Mouse (Mus musculus) bone marrow, adult 2 months (tissue): ENCODE data around the gene Ppm1j. TPM values are rescaled to one million over a fixed set of nuclear protein-coding genes. Genes with fewer than 3 reads are reported as not detected.

ENCODE experiments used
- H3K27ac ChIP-seq: fragments of 200-500 bp; 2 replicates; pipeline ENCODE4 v1.5.1; 2012; ENCODE audit warnings: low read depth, mild to moderate bottlenecking, control low read depth, inconsistent platforms, low read length; ENCODE audit not compliant: control insufficient read depth, poor library complexity, insufficient read depth
- H3K4me1 ChIP-seq: fragments of 200-500 bp; 2 replicates; pipeline ENCODE4 v1.6.1; 2011; ENCODE audit warnings: low read length; ENCODE audit not compliant: control insufficient read depth, insufficient read depth
- H3K4me3 ChIP-seq: fragments of 200-500 bp; replicated peaks from 2 replicates; pipeline ENCODE3; 2011; ENCODE audit warnings: mild to moderate bottlenecking, low read depth, low read length, control low read depth; ENCODE audit not compliant: control insufficient read depth
- CTCF ChIP-seq: fragments of 200-500 bp; IDR thresholded peaks from 2 replicates; pipeline ENCODE4 v1.5.1; 2011; ENCODE audit warnings: low read length, control low read depth; ENCODE audit not compliant: control insufficient read depth, insufficient read depth
- POLR2A ChIP-seq: fragments of 200-500 bp; IDR thresholded peaks from 2 replicates; pipeline ENCODE4 v1.6.1; 2011; ENCODE audit warnings: low read depth, mild to moderate bottlenecking, control low read depth, low read length, borderline replicate concordance; ENCODE audit not compliant: control insufficient read depth
- WGBS: fragments of 180-500 bp; shearing (Covaris S2); methylation state at CpG from one replicate; pipeline ENCODE4 v1.1.7; 2018; 5-methylcytosine and 5-hydroxymethylcytosine counted together
- polyA plus RNA-seq: library from polyadenylated mRNA; stranded (reverse); fragments of >200 nt; gene quantifications from 2 replicates; pipeline ENCODE4 v1.2.4, GENCODE M21; 2011; ENCODE audit warnings: low replicate concordance; ENCODE audit not compliant: missing spikeins, insufficient read depth, insufficient read length

The Ppm1j gene
- polyA plus RNA-seq, 1 experiment = 2.0 TPM

GRCm38 (mm10) chr3:104765021-104765420, 15.8 kb upstream of the Ppm1j start:
- no peaks in the 10 kb centered on the region; the same call in none of the 2 replicates for H3K4me1 ChIP-seq
- TF ChIP-seq CTCF (peak; percentile 38; the same call in 1 of the 2 replicates), POLR2A (no peak)
- no peak overlapping the region for H3K4me3 ChIP-seq
- no peak overlapping the region for H3K27ac ChIP-seq
- 22% methylated on average over 4 of the region's 4 CpGs for WGBS

- 52% methylated on average over 2 of the region's 2 CpGs for WGBS
- H3K4me3 ChIP-seq = no peak overlapping the region
- TF ChIP-seq POLR2A = no peak
These were observed 13.7 kb upstream of the Ppm1j start for GRCm38 (mm10) chr3:104767141-104767540.

GRCm38 (mm10) chr3:104767716-104768115, 13.1 kb upstream of the Ppm1j start:
- no peak for TF ChIP-seq CTCF
- TF ChIP-seq POLR2A = no peak
- WGBS = 55% methylated on average over 4 of the region's 4 CpGs
- no peak overlapping the region for H3K27ac ChIP-seq
- H3K4me3 ChIP-seq = no peak overlapping the region
- H3K4me1 ChIP-seq = no peaks in the 10 kb centered on the region; the same call in none of the 2 replicates

More at GRCm38 (mm10) chr3:104767141-104767540, 13.7 kb upstream of the Ppm1j start:
- Histone ChIP-seq H3K4me1 (no peaks in the 10 kb centered on the region; the same call in none of the 2 replicates), H3K27ac (no peak overlapping the region)

- 64% methylated on average over 3 of the region's 3 CpGs for WGBS
- no peaks in the 10 kb centered on the region; the same call in none of the 2 replicates for H3K4me1 ChIP-seq
- H3K27ac ChIP-seq = no peak overlapping the region
- TF ChIP-seq CTCF (no peak), POLR2A (no peak)
- no peak overlapping the region for H3K4me3 ChIP-seq
These were observed 11.7 kb upstream of the Ppm1j start for GRCm38 (mm10) chr3:104769135-104769534.

GRCm38 (mm10) chr3:104770035-104770434, 10.8 kb upstream of the Ppm1j start:
- H3K4me3 ChIP-seq = no peak overlapping the region
- TF ChIP-seq CTCF (peak; percentile 68), POLR2A (no peak)
- WGBS = 64% methylated on average over 10 of the region's 10 CpGs
- H3K4me1 ChIP-seq = no peaks in the 10 kb centered on the region; the same call in none of the 2 replicates
- H3K27ac ChIP-seq = no peak overlapping the region

- 88% methylated on average over 3 of the region's 3 CpGs for WGBS
These were observed 9.9 kb upstream of the Ppm1j start for GRCm38 (mm10) chr3:104770918-104771317.

GRCm38 (mm10) chr3:104771460-104771859, 9.4 kb upstream of the Ppm1j start:
- no peak overlapping the region for H3K27ac ChIP-seq
- no peaks in the 10 kb centered on the region; the same call in none of the 2 replicates for H3K4me1 ChIP-seq
- WGBS = 34% methylated on average over 6 of the region's 6 CpGs
- no peak overlapping the region for H3K4me3 ChIP-seq
- TF ChIP-seq CTCF (no peak), POLR2A (no peak)

More at GRCm38 (mm10) chr3:104770918-104771317, 9.9 kb upstream of the Ppm1j start:
- H3K4me3 ChIP-seq = no peak overlapping the region
- H3K27ac ChIP-seq = no peak overlapping the region
- H3K4me1 ChIP-seq = no peaks in the 10 kb centered on the region; the same call in none of the 2 replicates
- TF ChIP-seq POLR2A (no peak), CTCF (no peak)

- 86% methylated on average over 7 of the region's 7 CpGs for WGBS
- Histone ChIP-seq H3K4me1 (no peaks in the 10 kb centered on the region; the same call in 1 of the 2 replicates), H3K4me3 (no peak overlapping the region), H3K27ac (no peak overlapping the region)
- TF ChIP-seq POLR2A (no peak), CTCF (no peak)
These were observed 7.6 kb upstream of the Ppm1j start for GRCm38 (mm10) chr3:104773301-104773700.

- no peak overlapping the region for H3K4me3 ChIP-seq
- H3K4me1 ChIP-seq = peaks cover under 1% of the 10 kb centered on the region
- TF ChIP-seq CTCF = no peak
- TF ChIP-seq POLR2A = no peak
- no peak overlapping the region for H3K27ac ChIP-seq
- WGBS = 2% methylated on average over 20 of the region's 20 CpGs
These were observed 3.5 kb upstream of the Ppm1j start for GRCm38 (mm10) chr3:104777342-104777741.
